Mouse (Mus musculus) lung, adult 2 months (tissue): ENCODE measurements around the gene Mfrp.

Experiments
- CTCF ChIP-seq: fragments of 200-500 bp; IDR thresholded peaks from 2 replicates; pipeline ENCODE4 v1.5.1; 2011; ENCODE audit warnings: mild to moderate bottlenecking, low read length, control low read depth; ENCODE audit not compliant: insufficient read depth
- POLR2A ChIP-seq: fragments of 200-500 bp; IDR thresholded peaks from 2 replicates; pipeline ENCODE4 v1.6.1; 2011; ENCODE audit warnings: low read depth, mild to moderate bottlenecking, control low read depth, low read length, borderline replicate concordance; ENCODE audit errors: extremely low read depth

GRCm38 (mm10) chr9:44088877-44089608 is 12.5 kb upstream of the Mfrp start:
- TF ChIP-seq CTCF = no peak
- TF ChIP-seq POLR2A = no peak
